Mouse (Mus musculus) heart, embryonic 12.5 days (tissue): ENCODE results near the gene Tpst2. TPM values are rescaled to one million over a fixed set of nuclear protein-coding genes. Genes with fewer than 3 reads are reported as not detected.

Experiments
- ATAC-seq: fragments of 200-750 bp; cut with Nextera tagmentation; 2 replicates; pipeline ENCODE4 v1.8.0; 2017; ENCODE audit warnings: moderate TSS enrichment, moderate library complexity; ENCODE audit not compliant: insufficient number of reproducible peaks, low FRiP score
- H3K27ac ChIP-seq: fragments of 300-500 bp; sonication (generic); 2 replicates; pipeline ENCODE4 v1.5.1; 2016; ENCODE audit warnings: mild to moderate bottlenecking, moderate library complexity; ENCODE audit not compliant: poor library complexity, severe bottlenecking
- H3K27me3 ChIP-seq: fragments of 300-500 bp; sonication (generic); replicated peaks from 2 replicates; pipeline ENCODE4 v1.6.1; 2016; ENCODE audit warnings: mild to moderate bottlenecking, moderate library complexity
- H3K36me3 ChIP-seq: fragments of 300-500 bp; sonication (generic); 2 replicates; pipeline ENCODE4 v1.6.1; 2016; ENCODE audit warnings: mild to moderate bottlenecking, moderate library complexity
- H3K4me1 ChIP-seq: fragments of 300-500 bp; sonication (generic); replicated peaks from 2 replicates; pipeline ENCODE4 v1.6.1; 2016; ENCODE audit warnings: mild to moderate bottlenecking
- H3K4me2 ChIP-seq: fragments of 300-500 bp; sonication (generic); 2 replicates; pipeline ENCODE4 v1.6.1; 2016; ENCODE audit warnings: mild to moderate bottlenecking, moderate library complexity
- H3K4me3 ChIP-seq: fragments of 300-500 bp; sonication (generic); 2 replicates; pipeline ENCODE4 v1.5.1; 2016; ENCODE audit warnings: mild to moderate bottlenecking
- H3K9ac ChIP-seq: fragments of 300-500 bp; sonication (generic); 2 replicates; pipeline ENCODE4 v1.6.1; 2016; ENCODE audit warnings: mild to moderate bottlenecking, moderate library complexity
- H3K9me3 ChIP-seq: fragments of 300-500 bp; sonication (generic); replicated peaks from 2 replicates; pipeline ENCODE4 v1.6.1; 2016; ENCODE audit warnings: mild to moderate bottlenecking, moderate library complexity
- WGBS: fragments of 180-500 bp; shearing (Covaris S2); methylation state at CpG from one replicate; pipeline ENCODE4 v1.1.7; 2016; 5-methylcytosine and 5-hydroxymethylcytosine counted together
- polyA plus RNA-seq: library from polyadenylated mRNA; unstranded; fragments of >200 nt; fragmentation: Nextera tagmentation; extraction: Ambion mirVana; gene quantifications from 2 replicates; pipeline ENCODE4 v1.2.1, GENCODE M21; 2016

The Tpst2 gene
- polyA plus RNA-seq, 1 experiment from 2014 or later, result 36.4 TPM

- Histone ChIP-seq H3K4me1 (peaks cover 86% of the 10 kb centered on the region), H3K36me3 (no peaks in the 10 kb centered on the region), H3K27me3 (no peaks in the 10 kb centered on the region), H3K4me2 (no peak overlapping the region), H3K9me3 (no peaks in the 10 kb centered on the region), H3K9ac (no peak overlapping the region), H3K27ac (peak overlapping the region; percentile 55), H3K4me3 (no peak overlapping the region)
- 56% methylated on average over 9 of the region's 9 CpGs for WGBS
- no peak for ATAC-seq
These were observed 6.4 kb downstream of the Tpst2 start for GRCm38 (mm10) chr5:112282780-112283482.

DNA sequence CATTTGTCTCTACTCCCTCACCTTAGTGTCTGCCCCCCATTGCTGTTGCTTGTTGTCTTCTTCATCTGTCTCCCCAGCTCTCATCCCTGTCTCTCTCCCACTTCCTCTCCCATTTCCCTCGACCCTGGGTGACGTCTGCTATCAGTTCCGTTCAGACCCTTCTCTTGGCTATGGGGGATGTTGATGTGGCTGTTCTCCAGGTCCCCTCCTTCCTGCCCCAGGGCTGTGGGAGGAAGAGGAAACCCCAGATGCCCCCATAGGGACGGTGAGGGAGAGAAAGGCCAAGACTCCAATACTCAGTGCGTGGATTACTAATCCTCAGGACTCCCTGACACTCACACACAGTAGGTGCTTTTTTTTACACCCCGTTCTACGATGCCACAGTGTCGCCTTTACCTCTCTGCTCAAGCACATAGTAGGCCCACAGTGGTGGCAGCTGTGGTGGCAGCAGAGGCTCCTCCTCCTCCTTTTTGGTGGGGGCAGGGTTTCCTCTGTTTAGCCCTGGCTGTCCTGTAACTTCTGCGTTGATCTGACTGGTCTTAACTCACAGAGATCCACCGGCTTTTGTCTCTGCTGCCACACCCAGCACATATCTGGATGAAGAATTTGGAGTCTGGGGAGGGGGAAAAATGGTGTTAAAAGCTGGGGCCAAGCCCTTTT lies 7.2 kb downstream of the Tpst2 start:
- H3K36me3 ChIP-seq, result no peaks in the 10 kb centered on the region
- no peak overlapping the region for H3K4me2 ChIP-seq
- peaks cover 87% of the 10 kb centered on the region for H3K4me1 ChIP-seq
- no peak overlapping the region for H3K9ac ChIP-seq
- H3K27me3 ChIP-seq, result no peaks in the 10 kb centered on the region
- no peak overlapping the region for H3K4me3 ChIP-seq
- ATAC-seq, result peak; percentile 53
- H3K27ac ChIP-seq, result peak overlapping the region; percentile 55
- 43% methylated on average over 10 of the region's 10 CpGs for WGBS
- H3K9me3 ChIP-seq, result no peaks in the 10 kb centered on the region

DNA sequence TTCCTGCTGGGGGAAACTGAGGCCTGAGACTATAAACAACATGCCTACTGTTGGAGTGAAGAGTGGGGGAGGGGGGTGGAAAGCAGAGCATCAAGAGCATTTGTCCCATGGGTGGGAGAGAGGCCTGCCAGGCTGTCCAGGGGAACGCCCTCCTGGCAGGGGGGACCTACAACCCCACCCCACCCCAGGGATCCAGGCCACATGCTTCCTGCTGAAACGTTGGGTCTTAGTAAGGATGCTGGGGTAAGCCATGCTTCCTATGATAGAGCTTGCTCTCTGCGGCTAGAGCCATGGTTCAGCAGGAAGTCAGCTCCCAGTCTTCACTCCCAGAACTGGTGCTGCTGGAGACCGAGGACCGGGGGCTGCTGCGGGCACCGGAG lies 7.7 kb downstream of the Tpst2 start:
- WGBS, result 61% methylated on average over 7 of the region's 7 CpGs
- peaks cover 88% of the 10 kb centered on the region for H3K4me1 ChIP-seq
- ATAC-seq, result no peak
- H3K9ac ChIP-seq, result no peak overlapping the region
- H3K36me3 ChIP-seq, result no peaks in the 10 kb centered on the region
- no peak overlapping the region for H3K4me3 ChIP-seq
- no peaks in the 10 kb centered on the region for H3K27me3 ChIP-seq
- H3K4me2 ChIP-seq, result no peak overlapping the region
- H3K27ac ChIP-seq, result peak overlapping the region; percentile 55
- H3K9me3 ChIP-seq, result no peaks in the 10 kb centered on the region

GRCm38 (mm10) chr5:112285548-112286085 lies 9.1 kb downstream of the Tpst2 start:
- Histone ChIP-seq H3K4me3 (no peak overlapping the region), H3K27me3 (no peaks in the 10 kb centered on the region), H3K4me1 (peaks cover 83% of the 10 kb centered on the region), H3K9me3 (no peaks in the 10 kb centered on the region), H3K36me3 (no peaks in the 10 kb centered on the region), H3K9ac (no peak overlapping the region), H3K4me2 (no peak overlapping the region), H3K27ac (no peak overlapping the region)
- 79% methylated on average over 7 of the region's 7 CpGs for WGBS
- no peak for ATAC-seq

- ATAC-seq, result no peak
- H3K36me3 ChIP-seq, result no peaks in the 10 kb centered on the region
- no peak overlapping the region for H3K4me2 ChIP-seq
- H3K9ac ChIP-seq, result no peak overlapping the region
- peaks cover 78% of the 10 kb centered on the region for H3K4me1 ChIP-seq
- H3K4me3 ChIP-seq, result no peak overlapping the region
- no peaks in the 10 kb centered on the region for H3K9me3 ChIP-seq
- 77% methylated on average over 2 of the region's 2 CpGs for WGBS
- H3K27me3 ChIP-seq, result no peaks in the 10 kb centered on the region
- H3K27ac ChIP-seq, result no peak overlapping the region
These were observed 10.1 kb downstream of the Tpst2 start for GRCm38 (mm10) chr5:112286608-112286983.

GRCm38 (mm10) chr5:112286984-112287641 lies 10.6 kb downstream of the Tpst2 start:
- Histone ChIP-seq H3K9me3 (no peaks in the 10 kb centered on the region), H3K4me2 (no peak overlapping the region), H3K27me3 (no peaks in the 10 kb centered on the region), H3K27ac (no peak overlapping the region), H3K4me3 (no peak overlapping the region), H3K4me1 (peaks cover 73% of the 10 kb centered on the region), H3K9ac (no peak overlapping the region), H3K36me3 (no peaks in the 10 kb centered on the region)
- ATAC-seq, result no peak
- WGBS, result 68% methylated on average over 11 of the region's 11 CpGs

GRCm38 (mm10) chr5:112287652-112288051 lies 11.2 kb downstream of the Tpst2 start:
- Histone ChIP-seq H3K27me3 (no peaks in the 10 kb centered on the region), H3K36me3 (no peaks in the 10 kb centered on the region), H3K4me2 (no peak overlapping the region), H3K4me3 (no peak overlapping the region), H3K27ac (no peak overlapping the region), H3K9me3 (no peaks in the 10 kb centered on the region), H3K9ac (no peak overlapping the region), H3K4me1 (peaks cover 68% of the 10 kb centered on the region)
- WGBS, result 90% methylated on average over 2 of the region's 2 CpGs
- no peak for ATAC-seq

- Histone ChIP-seq H3K4me3 (peak overlapping the region; percentile 14; the same call in 1 of the 2 replicates), H3K9me3 (no peaks in the 10 kb centered on the region), H3K27ac (no peak overlapping the region; the same call in 1 of the 2 replicates), H3K9ac (no peak overlapping the region), H3K4me2 (peak overlapping the region; percentile 26), H3K27me3 (no peaks in the 10 kb centered on the region), H3K36me3 (no peaks in the 10 kb centered on the region), H3K4me1 (peaks cover 65% of the 10 kb centered on the region)
- ATAC-seq, result 0 out of 2 replicates have a peak, but pooled peaks have one; percentile 2
- 64% methylated on average over 9 of the region's 9 CpGs for WGBS
These were observed 12.0 kb downstream of the Tpst2 start for GRCm38 (mm10) chr5:112288193-112289141.

DNA sequence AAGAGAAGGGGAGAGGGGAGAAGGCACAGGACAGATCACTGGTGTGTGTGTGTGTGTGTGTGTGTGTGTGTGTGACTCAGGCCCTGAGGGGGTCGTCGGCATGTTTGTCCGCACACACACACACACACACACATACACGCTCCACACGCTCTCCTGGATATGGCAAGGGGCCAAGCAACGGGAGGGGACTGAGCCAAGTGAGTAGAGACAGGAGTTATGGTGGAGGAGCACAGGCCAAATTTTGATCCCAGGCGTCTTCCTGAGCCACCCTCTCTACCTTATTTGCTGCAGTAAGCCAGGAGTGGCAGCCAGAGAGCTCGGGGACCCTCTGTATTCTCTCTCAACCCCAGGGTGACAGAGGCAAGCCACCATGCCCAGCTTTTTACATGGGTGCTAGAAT lies 12.7 kb downstream of the Tpst2 start:
- H3K4me2 ChIP-seq, result peak overlapping the region; percentile 26
- H3K36me3 ChIP-seq, result no peaks in the 10 kb centered on the region
- WGBS, result 56% methylated on average over 8 of the region's 8 CpGs
- H3K9ac ChIP-seq, result 0 out of 2 replicates have a peak overlapping the region, but pooled peaks have one; percentile 10
- no peaks in the 10 kb centered on the region for H3K9me3 ChIP-seq
- ATAC-seq, result no peak
- no peak overlapping the region for H3K27ac ChIP-seq
- no peaks in the 10 kb centered on the region for H3K27me3 ChIP-seq
- H3K4me1 ChIP-seq, result peaks cover 59% of the 10 kb centered on the region
- no peak overlapping the region for H3K4me3 ChIP-seq

GRCm38 (mm10) chr5:112289819-112290535 lies 13.5 kb downstream of the Tpst2 start:
- 82% methylated on average over 16 of the region's 16 CpGs for WGBS
- Histone ChIP-seq H3K9ac (no peak overlapping the region), H3K9me3 (no peaks in the 10 kb centered on the region), H3K27ac (no peak overlapping the region), H3K36me3 (no peaks in the 10 kb centered on the region), H3K4me1 (peaks cover 59% of the 10 kb centered on the region), H3K27me3 (no peaks in the 10 kb centered on the region), H3K4me3 (no peak overlapping the region; the same call in 1 of the 2 replicates), H3K4me2 (peak overlapping the region; percentile 26; the same call in 1 of the 2 replicates)
- ATAC-seq, result no peak
